Mouse (Mus musculus) large intestine, adult 2 months (tissue): ENCODE results near the gene Lag3. TPM values are rescaled to one million over a fixed set of nuclear protein-coding genes. Genes with fewer than 3 reads are reported as not detected.

Source experiments
- DNase-seq: peaks from one replicate; pipeline ENCODE4 v3.0.0-alpha.2; 2012; ENCODE audit warnings: low read depth, low spot score
- WGBS: fragments of 180-500 bp; shearing (Covaris S2); methylation state at CpG from one replicate; pipeline ENCODE4 v1.1.7; 2018; 5-methylcytosine and 5-hydroxymethylcytosine counted together
- polyA plus RNA-seq: library from polyadenylated mRNA; depleted of rRNA; stranded (reverse); fragments of >200 nt; gene quantifications from 2 replicates; pipeline ENCODE4 v1.2.3, GENCODE M21; 2012

The Lag3 gene
- polyA plus RNA-seq, 1 experiment = 3.8 TPM

DNA sequence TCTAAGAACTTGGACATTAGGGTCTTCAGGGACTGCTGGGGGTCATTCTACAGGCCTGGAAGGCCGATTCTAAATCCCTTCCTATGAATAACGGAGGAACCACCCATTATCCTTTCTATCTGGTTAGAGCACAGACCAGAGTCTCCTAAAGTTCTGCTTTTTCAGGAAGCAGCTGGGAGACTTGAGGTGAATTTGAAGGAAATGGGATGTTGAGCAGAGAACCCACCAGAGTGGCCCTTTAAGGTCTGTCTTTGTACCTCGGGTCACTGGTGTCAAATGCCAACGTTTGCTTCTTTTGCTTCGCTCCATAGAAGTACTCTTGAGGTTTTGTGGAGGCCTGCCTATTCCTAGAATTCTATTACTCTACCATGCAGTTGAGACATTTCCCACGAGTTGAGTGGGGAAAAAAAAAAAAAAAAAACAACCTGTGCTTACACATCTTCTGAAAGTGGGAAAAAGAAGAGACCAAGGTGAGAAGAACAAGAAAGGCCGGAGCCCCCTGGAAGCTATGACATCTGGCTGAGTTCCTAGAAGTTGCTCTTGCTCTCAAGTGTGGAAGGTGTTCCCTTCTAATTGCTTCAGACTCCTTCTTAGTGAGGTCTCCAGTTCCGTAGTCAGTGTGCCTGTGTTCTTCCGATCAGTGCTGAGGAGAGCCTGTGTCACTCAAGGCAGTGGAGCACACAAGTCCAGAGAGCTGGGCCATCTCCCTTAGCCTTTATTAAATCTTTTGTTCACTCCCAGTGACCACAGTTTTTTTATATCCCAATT lies 9.0 kb upstream of the Lag3 start:
- WGBS = 33% methylated on average over 9 of the region's 9 CpGs
- DNase-seq = no peak

- 4% methylated on average over 13 of the region's 13 CpGs for WGBS
- no peak for DNase-seq
Observed at GRCm38 (mm10) chr6:124919695-124920317, 8.3 kb upstream of the Lag3 start, which contains the start of gene Ptms. Gene Ptms, minus strand, starts transcription at chr6:124920103.

DNA sequence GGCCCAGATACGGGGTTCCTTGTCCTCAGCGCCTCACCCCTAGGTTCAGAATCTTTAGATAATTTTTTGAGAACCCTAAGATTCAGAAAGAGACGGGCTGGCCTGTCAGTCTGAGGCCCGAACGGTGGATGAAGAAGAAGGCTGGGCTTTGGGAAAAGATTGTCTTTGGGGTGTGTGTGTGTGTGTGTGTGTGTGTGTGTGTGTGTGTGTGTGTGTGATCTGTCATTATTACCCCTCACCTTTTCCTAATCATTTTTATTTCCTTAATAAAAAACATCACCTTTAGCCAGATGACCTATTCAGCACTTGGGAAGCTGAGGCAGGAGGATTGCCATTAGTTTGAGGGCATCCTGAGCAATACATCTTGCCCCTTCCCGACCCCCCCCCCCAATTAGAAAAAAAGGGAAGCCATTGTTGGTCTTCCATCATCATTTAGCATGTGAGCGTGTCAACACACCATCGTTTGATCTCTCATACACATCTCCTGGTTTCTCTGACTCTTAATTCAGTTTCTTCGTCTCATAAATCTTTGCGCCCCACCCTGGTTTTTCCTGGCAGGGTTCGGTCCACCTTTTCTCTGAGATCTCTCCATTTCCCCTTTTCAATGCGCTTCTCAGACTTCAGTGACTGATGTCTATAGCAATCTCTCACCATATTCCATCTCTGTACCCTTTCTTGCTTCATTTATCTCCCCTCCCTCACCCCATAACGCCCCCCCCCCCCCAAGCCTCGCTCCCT lies 7.6 kb upstream of the Lag3 start:
- 6% methylated on average over 13 of the region's 14 CpGs for WGBS
- no peak for DNase-seq

GRCm38 (mm10) chr6:124918331-124918690 lies 6.8 kb upstream of the Lag3 start:
- WGBS = 3% methylated on average over 7 of the region's 7 CpGs
- DNase-seq = no peak

GRCm38 (mm10) chr6:124917518-124918330 lies 6.2 kb upstream of the Lag3 start:
- no peak for DNase-seq
- under 1% methylated on average over 89 of the region's 89 CpGs for WGBS

GRCm38 (mm10) chr6:124916695-124917517 lies 5.4 kb upstream of the Lag3 start:
- WGBS = under 1% methylated on average over 61 of the region's 67 CpGs

DNA sequence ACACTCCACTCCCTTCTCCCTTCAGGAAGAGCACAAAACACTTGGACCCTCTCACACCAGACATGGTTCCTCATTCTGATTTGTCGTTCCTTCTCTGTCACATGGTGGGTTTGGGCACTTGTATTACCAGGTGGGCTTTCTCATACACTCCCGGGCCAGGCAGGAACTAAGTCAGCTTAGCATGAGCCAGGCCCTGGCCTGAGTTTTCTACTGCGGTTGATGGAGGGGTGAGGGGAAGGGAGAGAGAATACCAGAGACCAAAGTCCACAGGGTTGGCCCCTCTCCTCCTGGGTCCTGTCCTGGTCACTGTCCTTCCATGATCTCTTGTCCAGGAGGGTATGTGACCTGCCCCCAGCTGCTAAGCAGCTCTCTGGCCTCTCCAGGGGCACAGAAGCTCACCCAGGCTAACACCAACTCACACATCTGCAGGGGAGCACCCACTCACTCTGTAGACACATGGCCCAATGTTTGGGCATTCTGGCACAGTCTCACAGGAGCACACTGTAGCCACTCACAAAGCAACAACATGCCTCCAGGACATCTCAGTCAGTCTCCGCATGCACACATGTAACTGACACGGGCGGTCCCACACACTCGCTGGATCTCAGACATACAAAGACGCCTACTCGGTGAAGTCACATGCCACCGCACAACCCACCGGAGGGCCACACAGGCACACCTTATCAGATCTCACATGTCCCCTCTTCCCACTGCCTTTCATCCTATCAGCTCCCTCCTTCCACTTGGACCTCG lies 4.6 kb upstream of the Lag3 start:
- DNase-seq = no peak

More at GRCm38 (mm10) chr6:124916695-124917517, 5.4 kb upstream of the Lag3 start:
- no peak for DNase-seq

DNA sequence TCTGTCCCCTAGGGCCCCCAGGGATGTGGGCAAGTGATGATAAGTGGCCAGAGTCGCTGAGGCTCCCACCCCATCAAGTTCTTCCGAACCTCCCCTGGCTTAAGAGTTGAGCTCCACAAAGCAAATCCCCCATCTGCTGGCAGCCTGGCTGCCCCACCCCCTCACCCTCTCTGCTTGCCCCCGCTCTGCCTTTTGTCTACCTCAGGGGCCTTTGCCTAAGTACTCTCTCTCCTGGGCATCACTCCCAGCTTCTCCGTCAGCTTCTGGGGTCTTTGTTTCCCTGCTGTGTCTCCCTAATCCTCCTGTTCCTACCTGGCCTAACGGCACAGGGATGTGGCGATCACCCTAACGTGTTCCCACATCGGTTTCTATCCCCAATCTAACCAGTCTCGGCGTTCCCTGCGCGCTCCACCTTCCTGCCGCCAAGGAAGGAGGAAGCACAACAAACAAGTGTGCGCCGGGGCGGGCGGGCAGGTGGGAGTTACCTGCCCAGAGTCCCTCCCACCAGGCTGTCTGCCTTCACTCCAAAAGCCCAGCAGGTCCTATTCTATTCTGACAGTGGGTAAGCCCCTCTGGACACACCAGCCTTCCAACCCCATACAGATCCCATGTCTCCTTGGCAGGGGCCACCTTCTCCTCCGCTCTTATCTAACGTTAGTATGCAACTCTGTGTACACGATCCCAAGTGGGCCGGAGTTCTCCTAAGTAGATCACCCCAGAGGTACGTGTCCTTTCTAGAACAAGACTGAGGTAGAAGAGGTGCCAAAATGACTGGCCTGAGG lies 3.8 kb upstream of the Lag3 start:
- DNase-seq = no peak
- WGBS = 11% methylated on average over 22 of the region's 22 CpGs

More for the DNA sequence above, 4.6 kb upstream of the Lag3 start:
- WGBS = 2% methylated on average over 12 of the region's 12 CpGs

DNA sequence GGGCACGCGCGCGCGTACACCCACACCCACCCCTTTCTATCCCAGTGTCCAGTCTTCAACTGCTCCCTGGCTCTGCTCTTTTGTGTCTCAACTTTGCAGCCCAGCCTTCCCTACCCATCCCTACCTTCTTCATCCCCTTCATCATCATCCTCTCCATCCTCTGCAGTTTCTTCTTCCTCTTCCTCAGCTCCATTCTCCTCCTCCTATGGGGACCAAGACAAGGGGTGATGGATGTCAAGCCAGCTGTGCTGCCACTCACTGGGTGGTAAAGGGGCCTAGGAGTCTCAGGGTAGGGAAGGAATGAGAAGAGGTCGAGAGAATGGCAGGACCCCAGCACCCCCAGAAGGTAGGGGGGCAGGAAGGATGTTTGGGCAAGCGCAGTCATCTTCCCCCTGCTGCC lies 3.0 kb upstream of the Lag3 start:
- DNase-seq = no peak
- 86% methylated on average over 7 of the region's 7 CpGs for WGBS

GRCm38 (mm10) chr6:124913721-124914285 lies 2.3 kb upstream of the Lag3 start:
- 70% methylated on average over 14 of the region's 14 CpGs for WGBS
- no peak for DNase-seq

DNA sequence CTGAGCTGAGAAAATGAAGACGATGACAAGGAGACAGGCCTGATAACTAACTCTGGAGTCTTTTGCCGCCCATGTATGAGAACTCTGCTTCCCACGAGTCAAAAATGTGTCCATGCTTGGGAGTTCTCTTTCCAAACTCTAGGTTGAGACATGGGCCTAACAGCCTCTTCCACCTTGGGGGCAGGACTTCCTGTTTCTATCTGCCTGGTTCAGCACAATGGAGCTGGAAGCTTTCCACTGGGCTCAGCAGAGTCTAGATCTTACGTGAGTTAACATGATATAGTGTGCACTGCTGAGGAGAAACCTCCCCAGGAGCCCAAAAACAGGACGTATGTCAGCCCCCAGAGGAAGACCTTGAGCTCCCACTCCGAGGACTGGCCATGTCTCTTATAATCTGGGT lies 1.7 kb upstream of the Lag3 start:
- DNase-seq = no peak
- WGBS = 52% methylated on average over 6 of the region's 6 CpGs

DNA sequence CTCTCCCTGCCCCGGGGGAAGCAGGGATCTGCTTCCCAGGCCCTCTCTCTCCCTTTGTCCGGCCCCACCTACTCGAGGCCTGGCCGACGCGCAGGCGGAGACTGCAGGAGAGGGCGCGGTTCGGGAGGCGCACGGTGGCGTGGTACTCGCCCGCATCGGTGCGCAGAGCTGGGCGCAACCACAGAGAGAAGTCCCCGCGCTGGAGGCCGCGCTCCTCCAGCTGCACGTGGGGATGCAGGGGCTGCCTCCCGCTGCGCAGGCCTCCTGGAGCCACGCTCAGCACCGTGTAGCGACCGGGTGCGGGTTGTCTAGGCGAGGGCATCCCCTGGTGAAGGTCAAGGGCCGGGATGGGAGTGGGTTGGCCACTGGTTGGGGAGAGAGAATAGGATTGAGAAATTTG lies 1.5 kb downstream of the Lag3 start:
- 24% methylated on average over 32 of the region's 32 CpGs for WGBS
- no peak for DNase-seq

DNA sequence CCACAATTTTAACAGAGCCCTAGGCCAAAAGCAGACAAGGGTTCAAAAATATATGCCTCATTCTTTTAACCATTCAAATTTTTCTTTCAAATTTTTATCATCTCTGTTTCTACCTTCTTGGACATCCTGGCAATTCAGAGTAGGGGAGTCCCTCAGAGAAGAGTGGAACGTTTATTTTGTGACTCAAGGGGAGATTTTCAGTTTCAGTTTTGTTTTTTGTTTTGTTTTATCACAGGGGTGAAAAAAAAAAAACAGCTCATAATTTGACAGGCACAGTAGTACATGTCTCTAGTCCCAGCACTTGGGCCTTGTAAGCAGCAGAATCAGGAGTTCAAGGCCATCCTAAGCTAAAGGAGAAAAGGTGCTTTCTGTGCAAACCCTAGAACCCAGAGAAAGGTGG lies 3.7 kb downstream of the Lag3 start:
- DNase-seq = no peak
- WGBS = 18% methylated on average over 1 of the region's 1 CpGs

GRCm38 (mm10) chr6:124904991-124905860 lies 6.3 kb downstream of the Lag3 start:
- DNase-seq = no peak
- WGBS = 64% methylated on average over 16 of the region's 16 CpGs

GRCm38 (mm10) chr6:124904161-124904981 lies 7.1 kb downstream of the Lag3 start:
- 8% methylated on average over 24 of the region's 24 CpGs for WGBS
- DNase-seq = peak; percentile 48
